Mouse (Mus musculus): ENCODE results near the gene Caap1. TPM values are rescaled to one million over a fixed set of nuclear protein-coding genes. Genes with fewer than 3 reads are reported as not detected.

Gene Caap1
- polyA plus RNA-seq, 1 experiment from 2014 or later: 17.1 TPM

GRCm38 (mm10) chr4:94533205-94533604, 23.4 kb downstream of the Caap1 start:
- H3K4me3 ChIP-seq (ENCODE audit: low read depth, low read length): no peak overlapping the region
- no peak overlapping the region for H3K9ac ChIP-seq (ENCODE audit: low read depth, low read length)
- no peaks in the 10 kb centered on the region for H3K27me3 ChIP-seq (replicated peaks; ENCODE audit: control insufficient read depth, insufficient read depth, low read length)
- H3K4me1 ChIP-seq (ENCODE audit: control insufficient read depth, insufficient read depth, low read length): no peaks in the 10 kb centered on the region
- DNase-seq (ENCODE audit: low spot score) (no peak), ATAC-seq (ENCODE audit: low read depth) (no peak)
- H3K9me3 ChIP-seq (ENCODE audit: control insufficient read depth, low read length): no peaks in the 10 kb centered on the region
- H3K4me2 ChIP-seq (ENCODE audit: low read depth, low read length): no peak overlapping the region
- no peak overlapping the region for H3K27ac ChIP-seq (replicated peaks; ENCODE audit: low read depth, low read length)
- H3K36me3 ChIP-seq (ENCODE audit: control insufficient read depth, insufficient read depth, low read length): peaks cover 14% of the 10 kb centered on the region

- Histone ChIP-seq H3K27me3 (replicated peaks; ENCODE audit: control insufficient read depth, insufficient read depth, low read length) (no peaks in the 10 kb centered on the region), H3K4me2 (ENCODE audit: low read depth, low read length) (no peak overlapping the region), H3K4me1 (ENCODE audit: control insufficient read depth, insufficient read depth, low read length) (no peaks in the 10 kb centered on the region), H3K9me3 (ENCODE audit: control insufficient read depth, low read length) (no peaks in the 10 kb centered on the region), H3K36me3 (ENCODE audit: control insufficient read depth, insufficient read depth, low read length) (no peaks in the 10 kb centered on the region), H3K4me3 (ENCODE audit: low read depth, low read length) (no peak overlapping the region), H3K27ac (replicated peaks; ENCODE audit: low read depth, low read length) (no peak overlapping the region), H3K9ac (ENCODE audit: low read depth, low read length) (no peak overlapping the region)
- no peak for DNase-seq (ENCODE audit: low spot score)
- ATAC-seq (ENCODE audit: low read depth): no peak
- 95% methylated on average over 1 of the region's 1 CpGs for WGBS
Observed at GRCm38 (mm10) chr4:94529448-94529847, 27.1 kb downstream of the Caap1 start.

- Histone ChIP-seq H3K27me3 (replicated peaks; ENCODE audit: control insufficient read depth, insufficient read depth, low read length) (no peaks in the 10 kb centered on the region), H3K36me3 (ENCODE audit: control insufficient read depth, insufficient read depth, low read length) (no peaks in the 10 kb centered on the region), H3K9me3 (ENCODE audit: control insufficient read depth, low read length) (no peaks in the 10 kb centered on the region), H3K9ac (ENCODE audit: low read depth, low read length) (no peak overlapping the region), H3K4me3 (ENCODE audit: low read depth, low read length) (no peak overlapping the region), H3K27ac (replicated peaks; ENCODE audit: low read depth, low read length) (no peak overlapping the region), H3K4me2 (ENCODE audit: low read depth, low read length) (no peak overlapping the region), H3K4me1 (ENCODE audit: control insufficient read depth, insufficient read depth, low read length) (no peaks in the 10 kb centered on the region)
- no peak for ATAC-seq (ENCODE audit: low read depth)
- DNase-seq (ENCODE audit: low spot score): peak; percentile 5
Observed at GRCm38 (mm10) chr4:94523321-94523720, 33.3 kb downstream of the Caap1 start.

GRCm38 (mm10) chr4:94517631-94518030, 39.0 kb downstream of the Caap1 start:
- ATAC-seq (ENCODE audit: low read depth) (no peak), DNase-seq (ENCODE audit: low spot score) (peak; percentile 54)
- H3K27me3 ChIP-seq (replicated peaks; ENCODE audit: control insufficient read depth, insufficient read depth, low read length): no peaks in the 10 kb centered on the region
- H3K9ac ChIP-seq (ENCODE audit: low read depth, low read length): no peak overlapping the region
- no peak overlapping the region for H3K4me2 ChIP-seq (ENCODE audit: low read depth, low read length)
- H3K9me3 ChIP-seq (ENCODE audit: control insufficient read depth, low read length): no peaks in the 10 kb centered on the region
- H3K4me1 ChIP-seq (ENCODE audit: control insufficient read depth, insufficient read depth, low read length): no peaks in the 10 kb centered on the region
- 70% methylated on average over 4 of the region's 4 CpGs for WGBS
- no peak overlapping the region for H3K27ac ChIP-seq (replicated peaks; ENCODE audit: low read depth, low read length)
- no peak overlapping the region for H3K4me3 ChIP-seq (ENCODE audit: low read depth, low read length)
- no peaks in the 10 kb centered on the region for H3K36me3 ChIP-seq (ENCODE audit: control insufficient read depth, insufficient read depth, low read length)

GRCm38 (mm10) chr4:94515366-94515765, 41.2 kb downstream of the Caap1 start:
- ATAC-seq (ENCODE audit: low read depth): no peak
- H3K9me3 ChIP-seq (ENCODE audit: control insufficient read depth, low read length): no peaks in the 10 kb centered on the region

GRCm38 (mm10) chr4:94476749-94477399, 79.7 kb downstream of the Caap1 start:
- Histone ChIP-seq H3K4me3 (ENCODE audit: low read depth, low read length) (no peak overlapping the region), H3K9me3 (ENCODE audit: control insufficient read depth, low read length) (no peaks in the 10 kb centered on the region), H3K36me3 (ENCODE audit: control insufficient read depth, insufficient read depth, low read length) (no peaks in the 10 kb centered on the region), H3K9ac (ENCODE audit: low read depth, low read length) (no peak overlapping the region), H3K4me2 (ENCODE audit: low read depth, low read length) (no peak overlapping the region), H3K4me1 (ENCODE audit: control insufficient read depth, insufficient read depth, low read length) (no peaks in the 10 kb centered on the region), H3K27me3 (replicated peaks; ENCODE audit: control insufficient read depth, insufficient read depth, low read length) (no peaks in the 10 kb centered on the region), H3K27ac (replicated peaks; ENCODE audit: low read depth, low read length) (no peak overlapping the region)
- WGBS: 82% methylated on average over 18 of the region's 18 CpGs
- DNase-seq (ENCODE audit: low spot score) (peak; percentile 32), ATAC-seq (ENCODE audit: low read depth) (no peak)

More at GRCm38 (mm10) chr4:94515366-94515765, 41.2 kb downstream of the Caap1 start:
- Histone ChIP-seq H3K27me3 (replicated peaks; ENCODE audit: control insufficient read depth, insufficient read depth, low read length) (no peaks in the 10 kb centered on the region), H3K4me1 (ENCODE audit: control insufficient read depth, insufficient read depth, low read length) (no peaks in the 10 kb centered on the region), H3K27ac (replicated peaks; ENCODE audit: low read depth, low read length) (no peak overlapping the region), H3K9ac (ENCODE audit: low read depth, low read length) (no peak overlapping the region), H3K36me3 (ENCODE audit: control insufficient read depth, insufficient read depth, low read length) (no peaks in the 10 kb centered on the region), H3K4me2 (ENCODE audit: low read depth, low read length) (no peak overlapping the region), H3K4me3 (ENCODE audit: low read depth, low read length) (no peak overlapping the region)
- DNase-seq (ENCODE audit: low spot score): no peak
- WGBS: 90% methylated on average over 3 of the region's 3 CpGs

- 87% methylated on average over 1 of the region's 1 CpGs for WGBS
- no peak for DNase-seq (ENCODE audit: low spot score)
Observed at GRCm38 (mm10) chr4:94473286-94473685, 83.3 kb downstream of the Caap1 start.

GRCm38 (mm10) chr4:94459424-94459823, 97.2 kb downstream of the Caap1 start:
- H3K27me3 ChIP-seq (replicated peaks; ENCODE audit: control insufficient read depth, insufficient read depth, low read length): no peaks in the 10 kb centered on the region
- no peak for DNase-seq (ENCODE audit: low spot score)
- no peak for ATAC-seq (ENCODE audit: low read depth)
- WGBS: 93% methylated on average over 2 of the region's 2 CpGs
- H3K36me3 ChIP-seq (ENCODE audit: control insufficient read depth, insufficient read depth, low read length): peaks cover 6% of the 10 kb centered on the region; the same call in 1 of the 2 replicates
- no peaks in the 10 kb centered on the region for H3K4me1 ChIP-seq (ENCODE audit: control insufficient read depth, insufficient read depth, low read length)
- no peaks in the 10 kb centered on the region for H3K9me3 ChIP-seq (ENCODE audit: control insufficient read depth, low read length)
- no peak overlapping the region for H3K9ac ChIP-seq (ENCODE audit: low read depth, low read length)
- no peak overlapping the region for H3K4me2 ChIP-seq (ENCODE audit: low read depth, low read length)
- no peak overlapping the region for H3K4me3 ChIP-seq (ENCODE audit: low read depth, low read length)
- H3K27ac ChIP-seq (replicated peaks; ENCODE audit: low read depth, low read length): no peak overlapping the region

More at GRCm38 (mm10) chr4:94473286-94473685, 83.3 kb downstream of the Caap1 start:
- Histone ChIP-seq H3K27ac (replicated peaks; ENCODE audit: low read depth, low read length) (no peak overlapping the region), H3K9ac (ENCODE audit: low read depth, low read length) (no peak overlapping the region), H3K36me3 (ENCODE audit: control insufficient read depth, insufficient read depth, low read length) (no peaks in the 10 kb centered on the region), H3K4me2 (ENCODE audit: low read depth, low read length) (no peak overlapping the region), H3K4me3 (ENCODE audit: low read depth, low read length) (no peak overlapping the region), H3K4me1 (ENCODE audit: control insufficient read depth, insufficient read depth, low read length) (no peaks in the 10 kb centered on the region), H3K9me3 (ENCODE audit: control insufficient read depth, low read length) (no peaks in the 10 kb centered on the region), H3K27me3 (replicated peaks; ENCODE audit: control insufficient read depth, insufficient read depth, low read length) (no peaks in the 10 kb centered on the region)
- ATAC-seq (ENCODE audit: low read depth): no peak

- H3K9me3 ChIP-seq (ENCODE audit: control insufficient read depth, low read length): no peaks in the 10 kb centered on the region
- no peaks in the 10 kb centered on the region for H3K27me3 ChIP-seq (replicated peaks; ENCODE audit: control insufficient read depth, insufficient read depth, low read length)
- no peaks in the 10 kb centered on the region for H3K36me3 ChIP-seq (ENCODE audit: control insufficient read depth, insufficient read depth, low read length)
- ATAC-seq (ENCODE audit: low read depth): no peak
- H3K4me2 ChIP-seq (ENCODE audit: low read depth, low read length): no peak overlapping the region
- H3K4me3 ChIP-seq (ENCODE audit: low read depth, low read length): no peak overlapping the region
- 98% methylated on average over 1 of the region's 1 CpGs for WGBS
- no peak overlapping the region for H3K27ac ChIP-seq (replicated peaks; ENCODE audit: low read depth, low read length)
- no peaks in the 10 kb centered on the region for H3K4me1 ChIP-seq (ENCODE audit: control insufficient read depth, insufficient read depth, low read length)
- no peak overlapping the region for H3K9ac ChIP-seq (ENCODE audit: low read depth, low read length)
- no peak for DNase-seq (ENCODE audit: low spot score)
Observed at GRCm38 (mm10) chr4:94454857-94455256, 101.7 kb downstream of the Caap1 start.
